Mouse (Mus musculus) brain, embryonic 14.5 days (tissue): Measurements from ENCODE around the gene Trmt61a. TPM values are rescaled to one million over a fixed set of nuclear protein-coding genes. Genes with fewer than 3 reads are reported as not detected.
A peak's percentile ranks its signal among the peaks of the same experiment; 100 is the strongest.

Source experiments
- DNase-seq: peaks from one replicate; pipeline ENCODE4 v3.0.0-alpha.2; 2011; ENCODE audit warnings: low read depth
- CTCF ChIP-seq: fragments of 200-500 bp; IDR thresholded peaks from 2 replicates; pipeline ENCODE4 v1.5.1; 2012; ENCODE audit warnings: inconsistent platforms, mild to moderate bottlenecking, moderate library complexity, borderline replicate concordance; ENCODE audit not compliant: insufficient read depth, insufficient read length; ENCODE audit errors: extremely low read depth
- POLR2A ChIP-seq: fragments of 200-500 bp; IDR thresholded peaks from 2 replicates; pipeline ENCODE4 v1.6.1; 2012; ENCODE audit warnings: mild to moderate bottlenecking, inconsistent platforms, borderline replicate concordance; ENCODE audit not compliant: poor library complexity, insufficient read depth, insufficient read length, severe bottlenecking; ENCODE audit errors: extremely low read depth
- polyA plus RNA-seq: library from polyadenylated mRNA; depleted of rRNA; stranded (reverse); fragments of >200 nt; gene quantifications from 2 replicates; pipeline ENCODE4 v1.2.3, GENCODE M21; 2012

Trmt61a gene
- polyA plus RNA-seq, 1 experiment, result 21.9 TPM

DNA sequence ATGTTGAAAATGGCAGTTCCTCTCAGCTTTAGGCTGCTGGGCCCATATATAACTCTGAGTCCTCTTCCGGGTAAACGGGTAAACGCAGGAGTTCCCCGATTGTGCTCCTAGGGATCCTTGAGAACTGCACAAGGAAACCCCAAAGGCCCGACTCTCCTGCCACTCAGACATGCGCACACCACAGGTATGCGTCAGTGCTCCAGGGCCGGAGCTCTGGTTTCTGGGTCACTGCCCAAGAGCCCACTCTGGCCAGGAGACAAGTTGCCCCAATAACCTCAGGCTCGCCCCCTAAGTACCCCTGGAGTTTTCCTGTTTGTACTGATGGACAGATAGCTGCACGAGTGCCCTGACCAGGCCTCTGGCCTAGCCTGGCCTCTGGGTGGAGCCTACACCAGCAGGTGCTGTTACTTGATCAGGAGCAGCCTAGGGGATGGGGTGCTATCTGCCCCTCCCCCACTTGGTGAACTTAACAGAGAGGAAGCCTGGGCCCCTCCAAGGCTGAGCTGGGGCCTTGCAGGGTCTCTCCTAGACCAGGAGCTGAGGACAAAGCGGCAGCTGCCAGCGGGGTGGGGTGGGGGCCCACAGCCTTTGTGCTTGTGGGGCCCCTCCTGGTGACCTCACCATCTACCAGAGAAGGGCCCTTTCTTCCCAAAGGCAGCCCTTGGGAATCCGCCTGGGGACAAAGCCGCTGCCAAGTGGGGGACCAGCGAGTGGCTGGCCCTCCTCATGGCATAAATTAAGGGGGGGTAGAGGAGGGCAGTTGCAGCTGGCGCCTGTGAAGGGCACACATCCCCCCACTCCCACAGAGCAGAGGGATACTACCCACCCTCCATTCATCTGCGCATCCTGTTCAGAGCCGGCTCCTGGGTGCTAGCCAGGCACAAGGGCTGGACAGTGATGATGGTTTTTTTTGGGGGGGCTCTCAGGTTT, 15.7 kb downstream of the Trmt61a start:
- DNase-seq, result peak; percentile 98
- TF ChIP-seq POLR2A, result no peak

DNA sequence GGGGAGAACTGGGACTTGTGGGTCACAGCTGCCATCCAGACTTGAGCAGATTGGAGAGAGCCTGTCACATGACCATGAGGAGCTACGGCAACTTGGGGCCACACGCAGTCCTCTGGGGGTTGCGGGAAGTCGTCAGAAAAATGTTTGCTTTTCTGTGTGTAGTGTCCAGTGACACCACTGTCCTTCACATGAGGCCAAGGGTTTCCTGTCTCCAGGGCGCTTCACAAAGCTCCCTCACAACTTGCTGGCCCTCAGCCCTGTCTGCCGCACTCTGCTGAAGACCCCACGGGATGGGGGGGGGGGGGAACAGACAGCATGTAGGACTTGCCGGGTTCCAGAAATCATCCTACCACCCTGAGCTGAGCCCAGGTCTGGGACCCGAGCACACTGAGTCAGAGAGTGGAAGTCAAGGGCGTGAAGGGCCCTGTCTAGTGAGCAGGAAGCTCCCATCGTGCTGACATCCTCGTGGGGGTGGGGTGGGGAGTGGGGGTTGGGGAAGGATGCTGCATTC, 16.4 kb downstream of the Trmt61a start:
- no peak for DNase-seq
- TF ChIP-seq POLR2A (no peak), CTCF (no peak)

DNA sequence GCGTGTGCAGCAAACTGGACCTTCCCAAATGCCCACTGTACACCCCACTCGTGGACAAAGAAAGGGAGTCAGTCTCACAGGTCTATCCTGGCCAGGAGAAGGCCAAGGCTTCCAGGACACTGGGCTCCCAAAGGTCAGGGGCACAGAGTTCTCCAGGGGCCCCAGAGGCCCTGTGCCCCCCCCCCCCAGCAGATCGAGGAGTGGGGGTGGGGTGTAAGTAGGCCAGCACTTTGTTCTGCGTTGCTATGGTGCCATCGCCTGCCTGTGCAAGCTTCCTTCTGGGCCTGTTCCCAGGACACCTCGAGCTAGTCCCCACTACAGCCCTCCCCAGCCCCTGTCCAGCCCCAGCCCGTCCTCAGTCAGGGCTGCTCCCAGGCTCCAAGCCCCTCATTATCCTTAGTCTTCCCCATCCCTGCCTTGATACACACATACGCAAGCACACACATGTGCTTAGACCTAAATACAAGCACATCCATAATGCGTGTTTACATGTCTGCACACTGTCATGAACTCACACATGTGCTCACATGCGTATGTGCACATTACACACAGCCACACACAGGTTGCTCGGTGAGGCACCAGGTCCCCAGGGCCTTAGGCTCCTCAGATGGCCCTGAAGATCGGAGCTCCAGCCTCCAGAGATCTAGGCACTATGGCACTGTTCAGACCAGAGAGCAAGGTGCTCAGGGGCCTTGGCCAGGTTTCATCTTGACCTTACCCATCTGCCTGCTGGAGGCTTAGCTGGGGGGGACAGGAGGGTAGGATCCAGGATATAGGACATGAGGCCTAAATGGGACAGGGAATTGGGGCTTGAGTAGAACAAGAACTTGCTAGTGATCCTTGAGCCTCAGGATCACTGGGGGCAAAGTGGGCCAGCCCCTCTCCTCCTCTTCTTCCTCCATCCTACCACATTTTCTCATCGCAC, 17.2 kb downstream of the Trmt61a start:
- DNase-seq, result peak; percentile 91
- TF ChIP-seq CTCF (no peak), POLR2A (no peak)

DNA sequence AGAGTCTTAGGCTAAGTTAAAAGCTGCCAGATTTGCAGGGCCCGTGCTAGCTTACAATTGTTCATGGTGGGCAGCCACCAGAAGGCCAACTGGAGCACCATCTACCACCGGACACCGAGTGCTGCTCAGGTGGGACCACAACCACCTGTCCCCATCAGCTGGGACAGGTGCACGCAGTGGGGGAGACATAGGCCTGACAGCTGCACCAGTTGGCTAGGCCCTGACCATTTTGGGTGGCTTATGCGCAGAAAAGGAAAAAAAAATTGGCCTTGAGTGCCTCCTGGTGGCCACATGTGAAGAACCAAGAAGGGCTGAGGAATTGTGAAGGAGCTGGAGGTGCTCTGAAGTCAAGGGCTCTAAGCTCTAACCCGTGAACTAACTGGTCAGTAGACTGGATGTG, 18.3 kb downstream of the Trmt61a start:
- peak; percentile 89 for DNase-seq
- TF ChIP-seq POLR2A (no peak), CTCF (peak; percentile 82)

DNA sequence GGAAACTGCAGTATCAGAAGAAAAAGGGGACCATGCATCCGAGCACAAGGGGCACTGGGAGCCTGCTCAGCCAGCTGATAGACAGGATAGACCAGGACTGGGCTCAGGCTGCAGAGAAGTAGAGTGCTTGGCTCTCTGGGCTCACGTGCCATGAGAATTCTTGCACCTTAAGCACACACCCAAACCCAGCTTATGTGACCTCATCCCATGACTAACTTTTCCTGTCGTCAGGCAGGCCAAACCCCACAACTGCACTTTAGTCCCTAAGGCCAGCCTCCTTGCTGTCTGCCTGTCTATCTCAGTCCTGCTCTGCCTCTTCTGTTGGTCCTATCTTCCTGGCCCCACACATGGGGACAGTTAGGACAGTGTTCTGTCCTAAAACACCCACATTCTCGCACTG, 19.8 kb downstream of the Trmt61a start:
- no peak for DNase-seq
- TF ChIP-seq POLR2A, result no peak
- TF ChIP-seq CTCF, result no peak

DNA sequence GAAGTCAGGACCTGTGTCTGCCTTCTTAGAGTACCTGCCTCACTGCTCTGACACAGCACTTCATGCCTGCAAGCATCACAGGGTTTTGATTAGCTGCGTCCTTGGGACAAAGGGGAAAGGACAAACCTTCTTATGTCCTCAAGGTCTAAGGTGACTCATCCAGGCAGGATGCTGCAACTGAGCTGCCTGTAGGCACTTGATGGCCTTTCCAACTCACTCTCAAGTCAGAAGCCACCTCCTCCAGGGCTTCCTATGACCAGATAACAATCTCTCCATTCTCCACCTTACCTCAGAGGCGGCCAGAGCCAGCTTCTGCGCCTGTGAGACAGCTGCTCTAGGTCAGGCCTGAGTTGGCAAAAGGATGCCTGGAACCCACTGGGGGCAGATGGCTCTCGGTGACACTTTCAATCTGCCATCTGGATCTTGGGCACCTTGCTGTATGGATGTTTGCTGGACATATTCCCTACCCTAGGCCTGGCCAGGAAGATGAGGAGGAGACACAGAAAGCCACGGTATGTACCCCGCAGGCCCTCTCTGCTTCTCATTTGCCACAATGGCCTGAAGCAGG, 20.5 kb downstream of the Trmt61a start:
- no peak for DNase-seq
- TF ChIP-seq POLR2A (no peak), CTCF (no peak)

DNA sequence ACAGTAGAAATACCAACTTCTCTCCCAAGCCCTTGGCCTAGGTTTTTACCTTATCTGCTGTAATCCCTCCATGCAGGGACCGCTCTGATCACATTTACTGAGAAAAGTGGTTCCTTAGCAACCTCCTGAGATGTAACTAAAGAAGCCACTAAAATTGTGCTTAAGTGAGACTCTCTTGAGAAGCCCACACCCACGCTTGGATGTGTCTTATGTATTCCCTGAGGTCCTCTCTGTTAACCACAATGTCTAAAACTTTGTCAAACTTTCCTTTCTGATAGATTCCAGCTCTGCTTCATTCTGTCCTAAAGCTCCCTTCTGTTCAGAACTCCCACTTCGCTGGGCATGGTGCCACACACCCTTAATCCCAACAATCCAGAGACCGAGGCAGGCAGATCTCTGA, 21.6 kb downstream of the Trmt61a start:
- no peak for DNase-seq
- TF ChIP-seq CTCF, result no peak
- TF ChIP-seq POLR2A, result no peak

DNA sequence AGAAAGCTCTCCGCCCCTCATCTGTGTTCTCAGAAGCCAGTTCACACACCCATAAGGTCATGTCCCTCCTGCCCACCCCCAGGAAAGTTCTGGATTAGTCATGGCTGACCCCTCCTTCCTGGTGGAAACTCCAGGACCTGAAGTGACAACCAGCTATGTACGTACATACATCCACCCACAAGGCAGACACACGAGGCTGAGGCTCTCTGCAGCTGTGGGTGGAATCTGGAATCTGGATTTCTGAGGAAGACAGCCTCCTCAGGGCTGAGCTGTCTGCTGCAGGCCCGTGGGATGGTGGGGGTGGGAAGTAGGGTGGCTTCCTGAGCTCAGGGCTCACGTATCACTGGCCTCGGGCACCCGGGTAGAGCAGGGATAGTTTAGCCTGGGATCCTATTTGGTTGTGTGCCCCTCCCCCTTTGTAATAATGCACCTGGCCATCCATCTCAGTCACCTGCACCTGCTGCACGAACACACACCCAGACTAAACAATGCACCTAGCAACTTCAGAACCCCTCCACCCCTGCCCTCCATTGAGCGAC, 23.1 kb downstream of the Trmt61a start:
- DNase-seq, result no peak
- no peak for TF ChIP-seq CTCF
- TF ChIP-seq POLR2A, result no peak

DNA sequence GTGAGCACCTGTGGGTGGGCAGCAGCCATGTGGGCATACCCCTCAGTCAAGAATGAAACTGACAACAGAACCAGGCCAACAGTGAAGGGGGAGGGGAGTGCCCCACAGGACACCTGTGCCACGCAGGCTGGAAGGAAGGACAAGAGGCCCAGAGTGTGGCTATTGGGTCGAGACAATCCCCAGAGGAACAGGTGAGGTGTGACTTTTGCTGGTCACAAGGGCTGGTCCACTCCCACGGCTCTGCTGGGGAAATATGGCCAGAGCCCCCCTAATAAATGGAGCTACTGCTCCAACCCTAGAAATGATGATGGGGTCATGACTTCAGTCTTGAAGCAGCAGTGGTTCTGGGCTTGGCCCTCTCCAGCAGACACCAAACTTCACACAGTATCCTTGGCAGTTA, 25.4 kb downstream of the Trmt61a start:
- TF ChIP-seq POLR2A, result no peak
- TF ChIP-seq CTCF, result no peak
- no peak for DNase-seq

DNA sequence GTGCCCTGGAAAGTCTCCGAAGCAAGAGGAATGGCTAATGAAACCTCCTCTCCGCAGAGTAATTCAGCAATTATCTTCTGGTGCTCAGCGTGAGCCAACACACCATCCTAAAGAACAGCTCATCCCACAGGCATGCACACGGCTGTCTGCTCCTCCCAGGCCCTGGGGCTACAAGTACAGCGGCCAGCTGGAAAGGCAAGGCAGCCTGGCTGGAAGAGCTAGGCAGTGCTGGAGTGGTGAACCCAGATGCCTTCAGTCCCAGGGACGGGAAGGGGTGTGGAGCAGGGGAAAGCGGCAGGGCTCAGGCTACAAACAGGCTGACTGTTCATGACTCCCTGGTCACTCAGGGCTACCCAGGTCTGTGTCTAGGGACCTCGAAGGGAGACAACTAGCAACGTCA, 26.7 kb downstream of the Trmt61a start:
- peak; percentile 66 for DNase-seq
- TF ChIP-seq CTCF (no peak), POLR2A (no peak)

DNA sequence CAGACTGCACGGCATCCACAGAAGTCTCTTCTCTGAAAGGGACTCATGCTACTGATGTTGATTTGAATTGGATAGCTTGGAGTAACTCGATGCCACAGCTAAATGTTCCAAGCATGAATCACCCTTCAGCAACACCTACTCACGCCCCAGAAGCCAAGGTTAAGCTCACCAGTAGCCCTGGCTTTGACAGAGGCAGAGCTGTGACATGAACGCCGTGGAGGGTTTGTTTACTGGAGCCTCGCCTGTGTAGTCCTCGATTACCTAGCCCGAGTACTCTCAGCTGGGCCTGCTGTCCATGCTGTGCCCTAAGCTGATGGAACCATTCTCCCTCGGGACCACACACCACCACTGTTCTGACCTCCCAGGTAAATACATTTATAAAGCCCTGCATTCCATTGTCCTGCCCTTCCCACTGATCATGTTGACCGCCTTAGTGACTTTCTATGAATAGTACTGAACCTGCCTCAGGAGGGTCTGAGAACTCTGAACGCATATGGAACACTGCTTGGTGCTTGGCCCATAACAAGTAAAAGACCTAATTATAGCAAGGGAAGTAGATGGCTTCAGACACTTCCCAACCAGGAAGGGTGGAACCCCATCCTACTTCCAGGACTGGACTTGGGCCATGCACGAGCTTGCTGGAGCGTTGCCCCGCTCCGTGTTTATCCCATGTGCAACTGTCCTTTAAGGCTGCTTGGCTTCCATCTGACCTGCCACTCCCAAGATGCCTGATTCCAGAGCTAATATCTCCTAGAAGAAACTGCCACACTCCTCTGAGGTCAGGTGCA, 27.5 kb downstream of the Trmt61a start:
- no peak for DNase-seq
- no peak for TF ChIP-seq CTCF

DNA sequence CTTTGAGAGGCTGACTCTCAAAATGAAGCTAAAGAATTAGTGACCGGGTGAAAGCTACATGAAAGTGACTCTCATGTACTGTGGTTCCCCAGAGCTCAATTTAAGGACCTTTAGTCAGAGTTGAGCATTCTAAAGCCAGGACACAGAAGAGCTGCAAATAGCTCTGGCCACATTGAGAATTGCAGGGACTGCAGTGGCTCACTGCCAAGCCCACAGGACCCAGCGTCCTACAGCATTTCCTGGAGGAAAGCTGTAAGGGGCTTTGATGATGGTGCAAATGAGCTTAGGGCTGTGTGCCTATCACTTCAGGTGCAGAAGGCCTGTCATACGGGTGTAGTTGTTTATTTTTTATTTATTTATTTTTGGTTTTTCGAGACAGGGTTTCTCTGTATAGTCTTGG, 30.3 kb downstream of the Trmt61a start:
- no peak for TF ChIP-seq CTCF
- no peak for TF ChIP-seq POLR2A
- DNase-seq, result no peak
